Mouse (Mus musculus) kidney, adult 2 months (tissue): ENCODE measurements around the gene Bet1l.

Experiments used
- CTCF ChIP-seq: fragments of 200-500 bp; conservative IDR thresholded peaks from 2 replicates; pipeline ENCODE4 v1.5.1; 2011; ENCODE audit warnings: low read depth, mild to moderate bottlenecking, control low read depth, low read length, moderate library complexity, mixed read lengths; ENCODE audit not compliant: insufficient read depth, insufficient read length
- POLR2A ChIP-seq: fragments of 200-500 bp; IDR thresholded peaks from one replicate; pipeline ENCODE4 v1.6.1; 2011; ENCODE audit warnings: low read depth, low read length, control low read depth

DNA sequence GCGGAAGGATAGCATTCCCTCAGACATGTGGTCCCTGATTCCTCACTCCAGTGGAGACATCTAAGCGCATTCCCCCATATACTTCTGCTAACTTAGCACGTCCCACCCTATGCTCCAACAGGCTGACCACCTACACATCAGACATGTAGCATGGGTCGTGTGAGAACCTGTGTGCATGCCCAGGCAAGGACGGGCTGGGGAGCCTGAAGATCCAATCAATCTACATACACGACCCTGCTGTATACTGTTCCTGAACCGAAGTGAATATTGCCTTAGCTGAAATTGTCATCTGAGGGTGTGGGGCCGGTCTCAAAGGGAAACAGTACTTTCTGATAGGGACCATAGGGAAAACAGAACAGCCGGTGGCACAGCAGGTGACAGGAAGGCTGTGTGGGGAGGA, 2.2 kb downstream of the Bet1l start:
- TF ChIP-seq CTCF (no peak), POLR2A (no peak)
